Comparison of ENCODE assay signal across 7 mouse cellular contexts in genomic region chr8:79639586-79640451, GRCm38 (mm10). TPM values are rescaled to one million over a fixed set of nuclear protein-coding genes. Genes with fewer than 3 reads are reported as not detected.
DNase-seq lines count a peak whose midpoint lies in the region; ATAC-seq lines count a peak whose summit lies in the region.

Otud4 (plus strand) TSS chr8:79639618.

- peak; percentile 46 for DNase-seq in adrenal gland, adult 8-10 months
- peak; percentile 79 for DNase-seq in embryo, embryonic 11 days
- DNase-seq in gastrocnemius, postnatal 4 days (ENCODE audit: low spot score in 2 of 2) = peak in 1 of 2 experiments; percentile 55
- peak; percentile 65 to 67 for DNase-seq in left cerebral cortex, postnatal 25 days (ENCODE audit: low spot score in 2 of 2)
- peak; percentile 48 to 54 for DNase-seq in right cerebral cortex, postnatal 36 days (ENCODE audit: low spot score in 2 of 2)

- intact Hi-C loops in left cerebral cortex, postnatal 25 days (cut with DNase I) = loop anchor here (1.0 to 2.0 kb wide), 2 partner anchors 241 to 346 kb away; partner anchors contain the start of genes Mmaa and Smad1

- 0 out of 2 replicates have a peak, but pooled peaks cover 4% of the 10 kb centered on the region for H3K36me3 ChIP-seq in intestine, embryonic 15.5 days

- peaks cover 12% of the 10 kb centered on the region; the same call in 1 of the 2 replicates for H3K4me1 ChIP-seq in intestine, embryonic 15.5 days (replicated peaks)

- WGBS in intestine, embryonic 15.5 days = under 1% methylated on average over 103 of the region's 103 CpGs

- H3K9me3 ChIP-seq in intestine, embryonic 15.5 days = no peaks in the 10 kb centered on the region

- ATAC-seq in intestine, embryonic 15.5 days = peak; percentile 72
- ATAC-seq in megakaryocyte-erythroid progenitor cell, adult 5-6 weeks (replicated peaks; ENCODE audit: low FRiP score, low TSS enrichment, poor library complexity, severe bottlenecking) = peak; percentile 36

- H3K27me3 ChIP-seq in intestine, embryonic 15.5 days (replicated peaks) = no peaks in the 10 kb centered on the region

- H3K27ac ChIP-seq in intestine, embryonic 15.5 days = peak within 1 kb of the TSS; percentile 97

- H3K4me3 ChIP-seq in intestine, embryonic 15.5 days (replicated peaks) = peak within 1 kb of the TSS; percentile 96

- peak within 1 kb of the TSS; percentile 80 for H3K4me2 ChIP-seq in intestine, embryonic 15.5 days (replicated peaks)

- H3K9ac ChIP-seq in intestine, embryonic 15.5 days = peak within 1 kb of the TSS; percentile 94

RNA-seq across cellular contexts. Expression of gene Otud4, which starts in this region (rescaled TPM):
- total RNA-seq in adrenal gland, adult 8-10 months (2022) = 10 to 100 TPM; 41.6 to 58.1 (median 48.9) TPM
- 10 to 100 TPM; 54.7 to 65.1 TPM for total RNA-seq in gastrocnemius, postnatal 4 days (2021)
- polyA plus RNA-seq in intestine, embryonic 15.5 days (2015; fragmentation: Nextera tagmentation; extraction: Ambion mirVana) = 13.9 TPM in 2 replicates
- total RNA-seq in left cerebral cortex, postnatal 25 days (2021) = 10 to 100 TPM; 35.0 to 35.9 TPM
- 75.5 and 87.6 TPM in 2 replicates for total RNA-seq in megakaryocyte-erythroid progenitor cell, adult 5-6 weeks (2014; fragmentation: Nextera tagmentation)
- 82.2 and 82.8 TPM in 2 replicates for total RNA-seq in megakaryocyte-erythroid progenitor cell, adult 5-6 weeks (2017)
